Mouse (Mus musculus): ENCODE data around the gene Pm20d1. TPM values are rescaled to one million over a fixed set of nuclear protein-coding genes. Genes with fewer than 3 reads are reported as not detected.

Pm20d1 gene
- polyA plus RNA-seq, 1 experiment from 2014 or later: 1.3 TPM

DNA sequence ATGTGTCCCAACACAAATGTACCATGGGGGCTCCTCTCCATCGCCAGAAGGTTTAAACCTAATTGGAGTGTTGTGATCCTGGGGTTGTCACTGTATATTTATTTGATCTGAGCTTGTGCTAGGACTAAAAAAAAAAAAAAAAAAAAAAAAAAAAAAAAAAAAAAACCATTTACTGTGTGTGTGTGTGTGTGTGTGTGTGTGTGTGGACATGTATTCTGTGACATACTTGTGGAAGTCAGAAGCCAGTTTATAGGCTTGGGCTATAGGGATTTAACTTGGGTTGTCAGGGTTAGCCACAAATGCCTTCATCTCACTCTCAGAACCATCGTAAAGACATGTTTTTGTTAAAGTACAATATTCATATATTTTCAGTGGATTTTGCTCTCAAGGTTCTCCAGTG, 72.4 kb downstream of the Pm20d1 start:
- Histone ChIP-seq H3K4me1 (ENCODE audit: control insufficient read depth, insufficient read depth, low read length) (no peaks in the 10 kb centered on the region), H3K27ac (ENCODE audit: low read depth, low read length) (no peak overlapping the region), H3K27me3 (ENCODE audit: control insufficient read depth, insufficient read depth, low read length) (no peaks in the 10 kb centered on the region), H3K36me3 (ENCODE audit: control insufficient read depth, insufficient read depth, low read length) (no peaks in the 10 kb centered on the region), H3K9ac (ENCODE audit: low read depth, low read length) (no peak overlapping the region), H3K4me3 (ENCODE audit: low read depth, low read length) (no peak overlapping the region), H3K4me2 (no peak overlapping the region), H3K9me3 (replicated peaks; ENCODE audit: control insufficient read depth, low read length) (no peaks in the 10 kb centered on the region)
- ATAC-seq (replicated peaks; ENCODE audit: insufficient number of reproducible peaks, low FRiP score, low TSS enrichment): no peak
- 79% methylated on average over 2 of the region's 2 CpGs for WGBS (ENCODE audit: insufficient replicate concordance)

Other genes with a start within 250 kb of the Pm20d1 start
- not detected in 2 replicates for gene Avpr1b, start 198.1 kb upstream of the Pm20d1 start, polyA plus RNA-seq (2014; fragmentation: Nextera tagmentation; extraction: Ambion mirVana)
- 0.94 and 0.97 TPM in 2 replicates for gene Ctse, start 159.1 kb upstream of the Pm20d1 start, polyA plus RNA-seq (2014; fragmentation: Nextera tagmentation; extraction: Ambion mirVana)
- 1.1 and 1.4 TPM in 2 replicates for gene Rab7b, start 108.7 kb upstream of the Pm20d1 start, polyA plus RNA-seq (2014; fragmentation: Nextera tagmentation; extraction: Ambion mirVana)
- not detected in 2 replicates for gene Slc26a9, start 53.4 kb upstream of the Pm20d1 start, polyA plus RNA-seq (2014; fragmentation: Nextera tagmentation; extraction: Ambion mirVana)
- gene Slc41a1, start 30.1 kb downstream of the Pm20d1 start, polyA plus RNA-seq (2014; fragmentation: Nextera tagmentation; extraction: Ambion mirVana): 6.4 and 8.7 TPM in 2 replicates
- gene Rab29, start 69.8 kb downstream of the Pm20d1 start, polyA plus RNA-seq (2014; fragmentation: Nextera tagmentation; extraction: Ambion mirVana): 10.3 and 13.6 TPM in 2 replicates
- gene Nucks1, start 113.2 kb downstream of the Pm20d1 start, polyA plus RNA-seq (2014; fragmentation: Nextera tagmentation; extraction: Ambion mirVana): 33.2 and 36.1 TPM in 2 replicates
- gene Slc45a3, start 165.6 kb downstream of the Pm20d1 start, polyA plus RNA-seq (2014; fragmentation: Nextera tagmentation; extraction: Ambion mirVana): 0.93 and 1.3 TPM in 2 replicates
- gene Elk4, start 210.2 kb downstream of the Pm20d1 start, polyA plus RNA-seq (2014; fragmentation: Nextera tagmentation; extraction: Ambion mirVana): 18.0 and 21.0 TPM in 2 replicates